8 mouse cellular contexts compared by ENCODE assay signal in genomic region chr5:30606424-30607073, GRCm38 (mm10). TPM values are rescaled to one million over a fixed set of nuclear protein-coding genes. Genes with fewer than 3 reads are reported as not detected.
DNase-seq lines count a peak whose midpoint lies in the region; ATAC-seq lines count a peak whose summit lies in the region.

No protein-coding gene starts in this region.

- no peak for ATAC-seq in inflammation-experienced regulatory T-cells, adult 6 months

- peak; percentile 79 for DNase-seq in adrenal gland, postnatal 14 days
- DNase-seq in adrenal gland, adult 18-20 months (ENCODE audit: low spot score in 2 of 2): no peak
- DNase-seq in cerebellum, adult 11-12 months: peak; percentile 98
- DNase-seq in gastrocnemius, postnatal 25 days: peak; percentile 81
- peak; percentile 69 to 81 for DNase-seq in layer of hippocampus, postnatal 14 days (ENCODE audit: low spot score in 2 of 2)
- DNase-seq in telencephalon, adult 2 months (ENCODE audit: low read depth, low spot score): peak; percentile 83
- no peak for DNase-seq in kidney, adult 9 months

RNA-seq across cellular contexts. Expression of gene Kcnk3, which starts 18.6 kb away (rescaled TPM):
- total RNA-seq in adrenal gland, postnatal 14 days (2021): 678 and 701 TPM in 2 replicates
- total RNA-seq in adrenal gland, adult 18-20 months (2021): 1,000 to 10,000 TPM in 1 of 2 experiments, 100 to 1,000 TPM in 1; 960 to 1,436 TPM
- 1 to 10 TPM in 1 of 2 experiments, under 1 TPM in 1; 0.20 to 1.4 TPM for total RNA-seq in gastrocnemius, postnatal 25 days (2021)
- total RNA-seq in layer of hippocampus, postnatal 14 days (2021): 1 to 10 TPM; 6.9 to 9.0 TPM
- polyA plus RNA-seq in inflammation-experienced regulatory T-cells, adult 6 months (2017; shearing (Covaris generic)): under 1 TPM in 1 of 3 experiments, not detected in 2; 0.09 TPM

RNA-seq across cellular contexts. Expression of gene Slc35f6, which starts 41.2 kb away (rescaled TPM):
- total RNA-seq in adrenal gland, postnatal 14 days (2021): 33.9 and 38.9 TPM in 2 replicates
- total RNA-seq in adrenal gland, adult 18-20 months (2021): 10 to 100 TPM; 38.7 to 43.8 TPM
- 10 to 100 TPM in 1 of 2 experiments, 1 to 10 TPM in 1; 9.5 to 12.0 TPM for total RNA-seq in gastrocnemius, postnatal 25 days (2021)
- 10 to 100 TPM; 32.6 to 32.7 TPM for total RNA-seq in layer of hippocampus, postnatal 14 days (2021)
- polyA plus RNA-seq in inflammation-experienced regulatory T-cells, adult 6 months (2017; shearing (Covaris generic)): 10 to 100 TPM; 13.9 to 16.4 (median 14.8) TPM

Comparison
In these comparisons a context has a peak if more than half of its experiments do, and no peak if none do; other contexts are left out.
1. DNase-seq: peak in adrenal gland, postnatal 14 days (single experiment), cerebellum, adult 11-12 months (single experiment), gastrocnemius, postnatal 25 days (single experiment), layer of hippocampus, postnatal 14 days (2 of 2) and telencephalon, adult 2 months (single experiment); none in adrenal gland, adult 18-20 months (0 of 2) and kidney, adult 9 months (single experiment).
2. RNA of gene Kcnk3, which starts 18.6 kb away (total RNA-seq): 960 to 1,436 TPM in adrenal gland, adult 18-20 months and 678 to 701 TPM in adrenal gland, postnatal 14 days; 6.9 to 9.0 TPM in layer of hippocampus, postnatal 14 days and 0.20 to 1.4 TPM in gastrocnemius, postnatal 25 days; every median in the first group is over 10 times any median in the second.